Mouse (Mus musculus) heart, postnatal 10 days (tissue): ENCODE data around the gene Cldn4. TPM values are rescaled to one million over a fixed set of nuclear protein-coding genes. Genes with fewer than 3 reads are reported as not detected.
"Not testable (repeated sequence)": the region's sequence is repeated elsewhere in the genome, so short reads cannot be mapped to it uniquely, and the experiment has no call there.

Experiments used
- DNase-seq, 2 experiments: peaks; one replicate each; pipeline ENCODE4 v3.0.0; 2021
- intact Hi-C: fragments of 180-260 bp; cut with DNase I; formaldehyde crosslinking; loops from one replicate; pipeline ENCODE4 v1.15.1; 2025
- total RNA-seq, 2 experiments: library from RNA; stranded (reverse); gene quantifications; 2 replicates each; pipeline ENCODE4 v1.2.3; 2021

Cldn4 gene
- total RNA-seq, 2 experiments from 2014 or later = 0.14 TPM; not detected in 1

DNA sequence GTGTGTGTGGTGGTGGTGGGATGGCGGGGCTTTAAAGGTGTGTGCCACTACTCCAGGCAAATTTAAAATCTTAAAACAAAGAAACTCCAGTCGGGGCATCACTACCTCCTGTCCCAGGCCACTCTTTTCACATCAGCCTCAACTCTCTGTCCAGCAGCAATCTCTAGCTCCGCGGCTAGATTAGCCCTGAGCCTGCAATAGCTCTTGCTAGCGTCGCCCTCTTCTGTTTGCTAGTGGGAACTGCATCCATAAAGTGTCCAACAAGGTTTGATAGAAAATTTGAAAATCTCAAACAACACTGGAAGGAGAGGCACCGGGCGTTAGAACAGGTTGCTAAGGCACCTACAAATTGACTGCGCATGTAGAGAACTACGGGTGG lies 18.7 kb upstream of the Cldn4 start:
- DNase-seq = peak; percentile 81 to 87
- intact Hi-C loops = loop anchor here (1.0 to 5.0 kb wide), 2 partner anchors 32 to 218 kb away; partner anchors contain the start of gene Eln

DNA sequence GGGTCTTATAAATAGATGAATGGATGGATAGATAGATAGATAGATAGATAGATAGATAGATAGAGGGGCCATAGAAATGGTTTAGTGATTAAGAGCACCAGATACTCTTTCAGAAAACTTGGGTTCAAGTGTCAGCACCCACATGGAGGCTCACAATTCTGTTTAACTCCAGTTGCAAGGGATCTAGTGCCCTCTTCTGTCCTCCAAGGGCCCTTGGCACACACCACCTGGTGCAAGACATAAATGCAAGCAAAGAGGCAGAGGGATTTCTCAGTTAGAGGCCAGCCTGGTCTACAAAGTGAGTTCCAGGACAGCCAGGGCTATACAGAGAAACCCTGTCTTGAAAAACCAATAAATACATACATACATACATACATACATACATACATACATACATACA lies 17.9 kb upstream of the Cldn4 start:
- intact Hi-C loops = loop anchor here (1.0 to 5.0 kb wide), 2 partner anchors 31 to 217 kb away; partner anchors contain the start of gene Eln
- not testable (repeated sequence) for DNase-seq

DNA sequence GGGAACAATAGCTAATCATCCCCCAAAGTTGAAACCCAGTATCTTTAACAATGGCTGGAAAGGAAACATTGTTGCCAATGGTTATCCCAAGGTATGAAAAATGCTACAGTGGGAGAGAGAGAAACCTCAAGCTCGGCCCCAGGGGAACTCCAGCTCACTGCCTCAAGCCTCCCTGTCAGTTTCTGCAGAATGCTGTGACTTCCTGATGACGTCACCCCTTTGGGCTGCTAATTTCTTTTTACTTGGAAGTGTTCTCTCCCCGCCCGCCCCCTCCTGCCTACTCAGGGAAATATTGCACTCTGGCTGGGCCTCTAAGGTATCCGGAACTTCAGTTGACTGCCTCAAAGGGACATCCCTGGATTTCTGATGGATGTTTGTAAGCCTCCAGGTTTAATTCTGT lies 16.8 kb upstream of the Cldn4 start:
- peak; percentile 67 to 68 for DNase-seq
- intact Hi-C loops = no loop called here

DNA sequence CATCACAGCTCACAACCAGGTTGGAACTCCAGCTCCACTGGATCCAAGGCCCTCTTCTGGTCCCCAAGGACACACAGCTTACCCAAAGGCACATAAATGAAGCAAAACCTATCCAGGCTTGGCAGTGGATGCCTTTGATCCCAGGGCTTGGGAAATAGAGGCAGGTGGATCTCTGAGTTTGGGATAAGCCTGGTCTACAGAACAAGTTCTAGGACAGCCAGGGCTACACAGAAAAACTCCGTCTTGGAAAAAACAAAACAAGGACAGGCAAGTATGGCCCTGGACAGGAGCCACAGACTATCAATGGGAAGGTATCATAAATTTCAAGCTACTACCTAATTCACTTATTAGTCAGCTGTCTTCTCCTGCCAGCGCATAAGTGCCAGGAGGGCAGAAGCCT lies 14.8 kb upstream of the Cldn4 start:
- intact Hi-C loops = no loop called here
- DNase-seq = no peak

DNA sequence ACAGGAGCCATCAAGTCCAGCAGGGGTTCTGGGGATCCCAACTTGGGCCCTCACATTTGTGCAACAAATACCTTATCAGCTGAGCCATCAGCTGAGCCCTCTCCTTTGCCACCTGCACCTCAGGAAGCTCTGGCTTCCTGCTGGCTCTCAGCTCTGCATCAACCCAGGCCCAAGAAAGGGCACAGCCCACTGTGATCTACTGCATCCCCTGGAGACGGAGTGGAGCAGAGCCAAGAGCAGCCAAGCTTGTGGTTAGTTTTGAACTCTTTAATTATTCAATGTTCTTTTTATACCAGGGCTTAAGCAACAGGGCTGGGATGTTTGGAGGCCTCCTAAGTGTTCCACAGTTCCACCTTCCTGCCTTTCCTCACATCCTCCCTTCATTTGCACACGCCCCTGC lies 13.7 kb upstream of the Cldn4 start:
- intact Hi-C loops = no loop called here
- DNase-seq = no peak

DNA sequence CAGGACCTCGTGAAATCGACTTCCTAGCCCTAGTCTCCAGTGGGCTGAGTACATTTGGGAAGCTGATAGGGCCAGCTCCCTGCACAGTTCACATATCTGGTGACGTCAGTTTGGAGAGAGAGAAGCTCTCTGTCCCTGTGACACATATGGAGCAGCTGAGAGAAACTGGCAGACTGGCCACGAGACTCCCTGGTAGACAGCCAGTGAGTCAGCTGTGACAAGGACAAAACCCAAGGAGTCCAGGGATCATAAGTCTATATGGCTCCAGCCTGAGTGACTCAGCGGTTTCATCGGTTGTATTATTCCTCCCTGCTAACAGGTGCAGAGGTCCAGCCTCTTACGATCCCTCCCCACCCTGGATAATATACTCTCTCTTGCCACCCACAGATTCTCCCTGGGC lies 12.4 kb upstream of the Cldn4 start:
- DNase-seq = peak; percentile 77 to 87
- intact Hi-C loops = no loop called here

DNA sequence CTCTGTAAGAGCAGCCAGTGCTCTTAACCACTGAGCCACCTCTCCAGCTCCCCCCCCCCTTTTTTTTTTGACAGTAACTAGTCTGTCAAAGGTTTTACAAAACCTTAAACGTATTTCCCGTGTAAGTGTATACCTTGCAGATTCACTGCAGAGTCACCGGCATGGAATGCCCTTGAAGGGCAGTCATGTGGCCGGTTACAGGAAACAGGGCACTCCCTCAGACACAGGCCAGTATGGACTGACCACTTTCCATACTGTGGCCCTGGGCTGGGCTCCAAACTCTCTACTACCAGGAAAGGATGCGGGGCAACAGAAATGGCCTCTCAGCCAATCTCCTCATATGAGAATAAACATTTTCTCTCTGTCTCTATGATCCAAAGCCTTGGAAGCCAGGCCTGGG lies 8.8 kb upstream of the Cldn4 start:
- intact Hi-C loops = no loop called here
- DNase-seq = no peak

GRCm38 (mm10) chr5:134951053-134951884 lies 4.5 kb upstream of the Cldn4 start:
- intact Hi-C loops = no loop called here
- DNase-seq = peak; percentile 46 to 57

DNA sequence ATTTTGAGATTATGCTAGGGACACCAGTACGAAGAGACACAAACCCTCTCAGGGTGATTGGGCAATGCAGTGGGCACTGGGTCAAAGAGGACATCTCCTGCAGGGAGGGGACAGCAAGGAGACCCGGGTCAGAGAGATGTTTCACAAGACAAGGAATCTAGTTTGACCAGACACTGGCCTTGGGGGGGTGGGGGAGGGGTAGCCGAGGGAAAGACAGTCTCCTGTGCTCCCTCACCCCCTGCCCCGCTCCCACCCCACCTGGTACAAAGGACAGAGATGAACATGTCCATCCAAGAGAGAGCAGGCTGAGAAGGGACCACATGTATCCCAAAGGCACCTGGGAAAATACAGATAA lies 1.3 kb upstream of the Cldn4 start:
- intact Hi-C loops = no loop called here

DNA sequence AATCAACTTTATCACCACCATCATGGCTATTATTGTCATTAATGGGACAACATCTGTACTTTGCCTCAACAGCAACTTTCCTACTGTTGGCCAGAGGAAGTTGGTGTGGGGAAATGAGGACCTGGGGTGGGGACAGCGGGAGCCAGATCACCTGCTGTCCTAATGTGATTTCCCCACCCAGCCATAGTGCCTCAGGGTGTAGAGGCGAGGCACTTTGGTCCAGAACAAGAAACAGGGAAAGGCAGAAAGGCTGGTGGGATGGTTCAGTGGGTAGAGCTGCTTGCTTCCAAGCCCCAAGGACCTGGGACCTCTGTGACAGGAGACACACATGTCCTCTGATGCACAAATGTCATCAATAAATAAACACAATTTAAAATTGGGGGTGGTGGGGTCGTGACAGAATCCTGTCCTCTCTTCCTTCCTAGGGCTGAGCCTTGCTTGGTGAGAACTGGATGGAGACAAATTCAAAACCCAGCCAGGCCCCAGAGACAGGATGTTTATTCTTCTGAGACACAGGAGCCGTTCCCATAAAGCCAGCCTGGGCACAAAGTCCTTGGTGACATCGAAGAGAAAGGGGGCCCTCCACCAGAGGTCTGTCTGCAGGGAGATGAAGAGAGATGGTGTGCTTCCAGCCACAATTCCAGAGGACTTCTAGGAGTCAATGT lies 818 bp upstream of the Cldn4 start:
- intact Hi-C loops = no loop called here
- no peak for DNase-seq

More for the DNA sequence above, 1.3 kb upstream of the Cldn4 start:
- no peak for DNase-seq

GRCm38 (mm10) chr5:134946063-134946856 lies 474 bp downstream of the Cldn4 start:
- DNase-seq = no peak
- intact Hi-C loops = no loop called here

- intact Hi-C loops = no loop called here
- no peak for DNase-seq
These were observed 1.3 kb downstream of the Cldn4 start for GRCm38 (mm10) chr5:134945266-134945959.

DNA sequence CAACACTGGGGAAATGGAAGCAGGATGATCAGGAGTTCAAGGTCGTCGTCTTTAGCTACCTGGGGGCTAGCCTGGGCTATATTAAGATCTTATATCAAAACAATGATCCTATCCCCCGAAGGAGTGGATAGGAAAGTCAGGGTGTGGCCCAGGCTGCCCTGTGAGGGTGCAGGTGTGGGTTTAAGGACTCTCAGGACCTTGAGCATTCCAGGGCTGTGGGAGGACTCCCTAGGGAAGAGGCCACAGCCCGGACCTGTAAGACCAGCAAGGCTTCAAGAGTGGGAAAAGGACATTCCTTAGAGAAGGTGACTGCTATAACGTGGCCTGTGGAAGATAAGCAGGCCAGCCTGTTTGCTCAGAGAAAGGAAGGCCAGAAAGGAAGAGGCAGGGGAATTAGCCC lies 2.6 kb downstream of the Cldn4 start:
- intact Hi-C loops = no loop called here
- no peak for DNase-seq

DNA sequence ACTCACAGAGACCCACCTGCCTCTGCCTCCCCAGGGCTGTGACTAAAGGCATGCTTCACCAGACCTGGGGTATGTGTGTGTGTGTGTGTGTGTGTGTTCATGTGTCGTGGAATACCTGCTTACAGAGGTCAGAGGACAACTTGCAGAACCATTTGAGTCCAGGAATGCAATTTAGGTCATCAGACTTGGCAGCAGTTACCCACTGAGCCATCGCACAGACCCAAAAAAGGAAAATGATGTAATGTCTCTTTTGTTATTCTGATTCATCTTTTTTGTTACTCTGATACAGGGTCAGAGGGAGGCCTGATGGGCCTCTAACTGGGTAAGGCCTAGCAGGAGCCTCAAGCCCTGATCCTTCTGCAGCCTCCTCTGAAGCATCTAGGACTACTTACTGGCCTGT lies 4.0 kb downstream of the Cldn4 start:
- intact Hi-C loops = no loop called here
- peak; percentile 32 to 45 for DNase-seq

DNA sequence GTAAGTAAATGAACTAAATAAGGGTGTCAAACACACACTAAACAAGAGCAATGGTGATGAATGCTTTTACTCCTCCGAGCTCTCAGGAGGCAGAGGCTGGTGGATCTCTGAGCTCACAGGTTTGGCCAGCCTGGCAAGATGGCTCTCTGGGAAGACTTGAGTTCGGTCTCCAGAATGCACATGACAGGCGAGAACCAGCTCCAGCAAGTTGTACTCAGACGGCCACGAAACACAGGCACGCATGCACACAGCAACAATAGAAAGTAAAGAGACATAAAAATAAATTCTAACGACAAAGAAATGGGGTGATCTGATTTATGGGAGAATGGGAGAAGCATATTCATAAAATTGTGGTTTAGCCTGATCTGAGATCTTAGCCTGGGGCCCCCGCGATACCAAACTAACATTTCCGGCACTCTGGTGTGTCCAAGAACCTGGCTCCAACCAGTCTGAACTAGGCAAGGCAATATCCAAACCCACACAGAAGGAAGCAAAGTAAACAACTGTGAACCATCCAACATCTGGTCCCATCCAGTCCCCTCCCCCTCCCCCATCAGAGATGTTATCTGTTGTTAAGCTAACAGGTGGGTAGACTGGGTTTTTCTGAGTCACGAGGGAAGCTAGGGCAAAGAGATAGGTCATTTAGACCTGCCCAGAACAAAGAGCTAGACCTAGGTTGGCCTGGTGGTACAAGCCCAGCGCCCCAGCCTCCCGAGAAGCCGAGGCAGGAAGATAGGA lies 5.1 kb downstream of the Cldn4 start:
- no peak for DNase-seq
- intact Hi-C loops = no loop called here

DNA sequence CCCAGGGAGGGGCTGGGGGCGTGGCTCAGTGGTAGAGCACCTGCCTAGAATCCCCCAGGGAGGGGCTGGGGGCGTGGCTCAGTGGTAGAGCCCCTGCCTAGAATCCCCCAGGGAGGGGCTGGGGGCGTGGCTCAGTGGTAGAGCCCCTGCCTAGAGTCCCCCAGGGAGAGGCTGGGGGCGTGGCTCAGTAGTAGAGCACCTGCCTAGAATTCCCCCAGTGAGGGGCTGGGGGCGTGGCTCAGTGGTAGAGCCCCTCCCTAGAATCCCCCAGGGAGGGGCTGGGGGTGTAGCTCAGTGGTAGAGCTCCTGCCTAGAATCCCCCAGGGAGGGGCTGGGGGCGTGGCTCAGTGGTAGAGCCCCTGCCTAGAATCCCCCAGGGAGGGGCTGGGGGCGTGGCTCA lies 7.2 kb downstream of the Cldn4 start:
- intact Hi-C loops = not testable (repeated sequence)

DNA sequence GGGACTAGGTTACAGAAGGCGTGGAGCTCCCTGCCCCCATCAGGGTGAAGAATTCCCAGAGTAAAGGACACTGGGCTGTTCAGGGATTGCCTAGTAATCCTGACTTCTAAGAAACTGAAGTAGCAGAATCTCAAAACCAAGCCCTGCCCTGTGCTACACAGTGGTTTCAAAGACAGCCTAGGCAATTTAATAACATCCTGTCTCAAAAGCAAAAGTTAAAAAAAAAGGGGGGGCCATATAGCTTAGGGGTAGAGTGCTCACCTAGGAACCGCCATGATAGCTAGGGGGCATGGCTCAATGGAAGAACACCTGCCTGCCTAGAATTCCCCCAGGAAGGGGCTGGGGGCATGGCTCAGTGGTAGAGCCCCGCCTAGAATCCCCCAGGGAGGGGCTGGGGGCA lies 7.7 kb downstream of the Cldn4 start:
- no peak for DNase-seq
- intact Hi-C loops = no loop called here

More for the DNA sequence above, 7.2 kb downstream of the Cldn4 start:
- not testable (repeated sequence) for DNase-seq

DNA sequence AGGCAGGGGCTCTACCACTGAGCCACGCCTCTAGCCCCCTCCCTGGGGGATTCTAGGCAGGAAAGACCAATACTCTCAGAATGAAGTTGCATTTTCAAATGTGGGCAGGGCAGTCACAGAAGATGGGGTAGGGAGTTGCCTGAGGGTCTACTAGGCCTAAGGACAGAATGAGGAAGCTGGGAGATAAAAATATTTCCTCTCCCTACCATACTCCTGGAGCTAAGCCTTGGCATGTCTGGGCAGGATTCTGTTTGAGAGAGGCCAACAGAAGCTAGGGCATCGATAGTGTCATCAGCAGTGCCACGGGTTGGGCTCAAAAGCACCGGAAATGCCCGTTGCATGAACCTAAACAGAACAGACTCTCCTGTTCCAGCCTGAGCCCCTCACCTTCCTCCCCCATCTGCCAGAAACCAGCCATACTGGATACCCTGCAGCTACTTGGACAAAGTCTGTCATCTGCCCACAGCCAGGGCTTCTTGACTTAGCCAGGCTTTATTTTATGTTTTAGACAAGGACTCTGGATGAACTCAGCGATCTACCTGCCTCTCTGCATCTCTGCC lies 10.0 kb downstream of the Cldn4 start:
- intact Hi-C loops = no loop called here

DNA sequence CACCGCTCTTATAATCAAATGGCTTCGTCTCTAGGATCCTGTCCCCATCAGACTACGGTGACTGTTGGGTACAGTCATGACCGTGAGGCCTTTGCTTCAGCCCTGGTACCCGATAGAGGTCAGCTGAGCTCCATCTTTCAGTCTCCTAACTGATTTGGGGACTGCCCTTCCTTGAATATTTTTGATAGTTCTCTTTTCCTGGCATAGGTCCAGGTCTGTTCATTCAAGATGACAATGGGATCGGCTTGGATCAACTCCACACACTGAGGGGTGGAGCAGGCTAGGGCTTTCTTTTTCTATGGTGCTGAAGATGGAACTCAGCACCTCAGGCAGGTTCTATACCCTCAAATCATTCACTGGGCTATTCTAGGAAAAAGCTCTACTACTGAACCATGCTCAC lies 10.7 kb downstream of the Cldn4 start:
- no peak for DNase-seq
- intact Hi-C loops = no loop called here

More for the DNA sequence above, 10.0 kb downstream of the Cldn4 start:
- no peak for DNase-seq

DNA sequence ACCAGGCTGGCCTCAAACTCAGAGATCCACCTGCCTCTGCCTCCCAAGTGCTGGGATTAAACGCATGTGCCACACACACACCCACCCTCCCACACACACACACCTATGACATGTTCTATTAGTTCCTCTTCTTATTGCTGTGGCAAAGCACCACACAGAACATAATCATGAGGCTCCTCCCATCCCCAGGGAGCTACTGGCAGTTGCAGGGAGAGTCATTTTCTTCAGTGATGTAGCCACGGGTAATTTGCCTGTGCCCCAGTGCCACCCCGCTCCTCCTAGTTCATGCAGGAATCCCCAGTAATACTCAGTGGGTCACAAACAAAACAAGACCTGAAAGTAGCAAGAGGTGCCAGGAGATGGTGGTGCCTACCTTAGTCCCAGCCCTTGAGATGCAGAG lies 12.1 kb downstream of the Cldn4 start:
- DNase-seq = no peak
- intact Hi-C loops = no loop called here
